Mouse (Mus musculus) kidney, postnatal 25 days (tissue): ENCODE measurements around the gene Pik3r6.

Source experiments
- DNase-seq, 2 experiments: peaks; one replicate each; pipeline ENCODE4 v3.0.0; 2021; ENCODE audit warnings: mixed read lengths in 2 of 2

The Pik3r6 gene

DNA sequence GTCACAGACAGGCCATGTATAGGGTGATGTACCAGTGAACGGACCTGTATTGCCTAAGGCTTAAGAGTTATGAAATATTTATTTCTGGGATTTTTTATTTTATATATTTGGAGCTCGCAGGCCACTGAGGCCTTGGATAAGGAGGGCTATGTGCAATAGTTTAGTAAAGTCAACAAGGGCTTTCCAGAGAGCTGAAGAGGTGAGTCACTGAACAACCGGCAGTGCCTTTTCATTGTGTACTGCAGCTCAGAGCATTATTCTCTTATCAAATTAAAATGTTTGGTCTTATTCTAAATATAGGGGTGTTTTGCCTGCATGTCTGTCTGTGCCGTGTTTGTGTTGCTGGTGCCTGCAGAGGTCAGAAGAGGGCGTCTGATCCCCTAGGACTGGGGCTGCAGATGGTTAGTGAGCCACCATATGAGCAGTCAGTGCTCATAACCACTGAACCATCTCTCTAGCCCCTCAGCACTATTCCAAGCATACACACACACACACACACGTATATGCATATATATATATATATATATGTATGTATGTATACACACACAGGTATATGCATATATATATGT lies 14.5 kb upstream of the Pik3r6 start:
- DNase-seq, result no peak

DNA sequence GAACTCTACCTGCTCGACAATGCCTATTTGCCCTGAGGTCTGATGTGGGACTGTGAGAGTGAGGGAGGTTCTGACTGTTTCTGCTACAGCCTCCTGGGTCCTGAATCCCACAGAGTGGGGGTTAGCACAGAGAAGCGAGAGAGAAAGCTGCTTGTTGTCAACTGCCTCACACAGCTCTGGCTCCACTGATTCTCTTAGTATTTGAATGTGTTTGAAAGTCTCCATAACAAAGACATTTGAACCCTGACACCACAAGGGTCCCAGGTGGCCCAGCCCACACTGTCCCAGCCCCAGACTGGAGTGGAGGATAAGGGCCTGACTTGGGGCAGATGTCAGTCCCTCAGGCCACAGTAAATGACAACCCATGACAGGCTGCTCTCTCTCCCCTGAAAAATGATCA lies 13.6 kb upstream of the Pik3r6 start:
- DNase-seq, result no peak

DNA sequence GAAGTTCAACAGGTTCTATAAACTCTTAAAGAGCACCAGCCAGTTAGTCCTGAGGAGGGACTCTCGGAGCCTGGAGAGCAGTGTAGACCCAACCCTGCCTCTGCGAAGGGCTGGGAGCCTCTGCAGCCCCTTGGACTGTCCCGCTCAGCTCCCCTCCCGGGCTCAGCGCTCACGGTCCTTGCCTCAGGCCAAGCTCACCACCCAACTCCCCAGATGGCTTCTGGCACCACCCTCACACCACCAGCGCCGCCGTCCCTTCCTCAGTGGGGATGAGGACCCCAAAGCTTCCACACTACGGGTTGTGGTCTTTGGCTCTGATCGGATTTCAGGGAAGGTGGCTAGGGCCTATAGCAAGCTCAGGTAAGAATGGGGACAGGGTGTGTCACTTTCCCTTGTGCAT lies 10.2 kb upstream of the Pik3r6 start:
- DNase-seq, result no peak

DNA sequence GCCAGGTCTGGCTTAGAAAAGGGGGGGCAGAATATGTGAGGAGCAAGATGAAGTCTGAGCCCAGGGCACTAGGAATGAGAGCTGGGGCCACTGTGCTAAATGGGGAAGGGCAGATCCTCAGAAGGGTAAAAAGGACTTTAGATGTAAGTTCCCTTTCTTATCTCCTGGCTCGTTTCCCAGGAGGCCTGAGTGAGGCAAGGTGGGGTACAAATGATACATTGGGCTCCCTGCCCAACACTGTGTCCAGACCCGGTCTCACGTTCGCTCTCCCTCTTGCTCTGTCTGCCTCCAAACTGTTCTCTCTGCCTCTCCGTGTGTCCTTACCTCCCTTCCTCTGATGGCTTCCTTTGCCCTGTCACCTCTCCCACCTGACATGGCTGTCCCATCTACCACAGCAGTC lies 9.1 kb upstream of the Pik3r6 start:
- DNase-seq, result no peak

DNA sequence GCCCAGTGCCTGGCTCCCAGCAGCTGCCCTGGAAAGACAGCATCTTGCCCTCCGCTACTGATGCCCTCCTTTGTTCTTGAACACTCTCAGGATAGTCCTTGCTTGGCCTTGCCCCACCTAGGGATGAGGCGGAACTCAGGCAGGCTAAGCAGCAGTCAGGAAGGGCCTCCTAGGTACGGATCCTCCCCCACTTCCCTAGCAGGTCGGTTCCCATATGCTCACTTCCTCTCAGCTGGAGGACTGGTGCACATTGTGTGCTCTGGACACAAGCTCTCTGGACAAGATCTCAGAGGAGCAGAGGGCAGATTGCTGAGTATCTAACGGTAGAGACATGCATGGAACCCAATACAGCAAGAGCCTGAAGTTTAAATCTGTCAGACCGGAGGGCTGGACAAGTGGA lies 5.7 kb upstream of the Pik3r6 start:
- DNase-seq, result peak in 1 of 2 experiments; percentile 31

DNA sequence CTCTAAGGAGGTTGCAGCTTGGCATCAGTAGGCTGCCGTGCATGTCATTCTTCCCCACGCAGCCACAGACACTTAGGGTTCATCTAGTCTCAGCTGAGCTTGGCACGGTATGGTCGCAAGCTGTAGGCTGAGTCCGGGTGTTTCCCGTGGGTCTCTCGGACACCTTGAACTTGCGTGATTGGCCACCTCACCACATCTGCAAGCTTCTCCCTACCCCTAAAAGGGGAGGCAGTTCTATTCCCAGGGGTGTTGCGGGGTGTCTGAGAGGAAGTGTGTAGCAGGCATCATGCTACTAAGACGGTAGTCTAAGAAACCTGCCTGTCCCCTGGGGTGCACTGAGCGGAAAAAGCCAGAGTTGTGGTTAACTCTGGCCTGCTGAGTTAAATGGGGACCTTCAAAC lies 4.3 kb upstream of the Pik3r6 start:
- DNase-seq, result no peak

DNA sequence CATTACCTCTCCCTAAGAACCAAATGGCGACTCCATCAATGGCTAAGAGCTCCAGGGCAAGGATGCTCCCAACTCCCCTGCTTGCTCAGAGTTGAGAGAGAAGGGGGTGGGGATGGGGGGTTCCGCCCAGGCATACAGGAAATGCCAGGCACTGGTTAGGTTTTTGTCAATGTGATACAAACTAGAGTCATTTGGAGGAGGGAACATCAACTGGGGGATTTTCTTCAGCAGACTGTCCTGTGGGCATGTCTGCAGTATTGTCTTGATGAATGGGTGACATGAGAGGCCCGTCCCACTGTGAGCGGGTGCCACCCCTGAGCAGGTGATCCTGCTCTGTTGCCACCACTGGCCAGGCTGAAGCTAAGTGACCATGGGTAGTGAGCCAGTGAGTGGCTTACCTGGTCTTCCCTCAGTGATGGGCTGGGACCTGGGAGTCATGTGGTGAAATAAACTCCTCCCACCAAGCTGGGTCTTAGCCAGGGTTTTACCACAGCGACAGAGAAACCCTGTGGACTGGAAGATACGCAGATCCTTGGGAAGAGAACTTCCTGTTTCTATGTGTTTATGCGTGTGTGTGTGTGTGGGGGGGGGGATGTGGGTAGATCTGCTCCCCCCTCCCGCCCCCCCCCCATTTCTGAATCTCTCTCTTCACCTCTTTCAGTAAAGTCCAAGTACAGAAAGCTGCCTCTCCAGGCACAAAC lies 3.7 kb upstream of the Pik3r6 start:
- no peak for DNase-seq

DNA sequence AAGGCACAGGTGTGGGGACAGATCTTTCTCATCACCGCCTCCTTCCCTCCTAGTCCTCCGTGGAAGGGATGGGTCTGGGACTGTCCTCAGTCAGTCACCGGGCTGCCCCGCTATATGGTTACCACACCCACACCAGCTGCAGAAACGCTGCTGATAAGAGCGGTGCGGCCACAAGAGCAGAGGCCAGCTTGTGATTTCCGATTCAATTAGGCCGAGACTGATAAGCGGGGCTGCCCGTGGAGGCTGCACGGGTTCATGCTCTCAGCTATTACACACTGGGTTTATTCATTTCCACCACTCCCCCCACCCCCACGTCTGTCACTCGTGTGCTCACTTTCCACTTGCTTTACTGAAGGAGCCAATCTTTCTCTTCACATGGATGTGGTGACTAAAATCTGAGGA lies 1.9 kb upstream of the Pik3r6 start:
- DNase-seq, result no peak

DNA sequence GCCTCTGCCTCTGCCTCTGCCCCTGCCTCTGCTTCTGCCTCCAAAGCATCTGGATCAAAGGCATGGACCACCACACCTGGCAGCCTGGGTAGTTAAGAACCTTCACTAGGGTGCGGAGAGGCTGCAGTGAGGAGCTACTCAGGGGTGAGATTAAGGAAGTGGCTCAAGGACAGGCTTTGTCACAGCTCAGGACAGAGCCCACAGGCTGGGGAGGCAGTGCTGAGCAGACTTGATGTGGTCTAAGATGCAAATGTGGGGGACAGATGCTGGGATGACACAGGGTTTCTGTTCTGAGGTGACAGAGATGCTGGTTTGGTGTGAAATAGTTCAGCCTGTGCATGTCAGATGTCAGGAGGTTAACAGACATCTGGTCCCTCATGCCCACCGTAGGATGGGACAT lies 411 bp upstream of the Pik3r6 start:
- no peak for DNase-seq

DNA sequence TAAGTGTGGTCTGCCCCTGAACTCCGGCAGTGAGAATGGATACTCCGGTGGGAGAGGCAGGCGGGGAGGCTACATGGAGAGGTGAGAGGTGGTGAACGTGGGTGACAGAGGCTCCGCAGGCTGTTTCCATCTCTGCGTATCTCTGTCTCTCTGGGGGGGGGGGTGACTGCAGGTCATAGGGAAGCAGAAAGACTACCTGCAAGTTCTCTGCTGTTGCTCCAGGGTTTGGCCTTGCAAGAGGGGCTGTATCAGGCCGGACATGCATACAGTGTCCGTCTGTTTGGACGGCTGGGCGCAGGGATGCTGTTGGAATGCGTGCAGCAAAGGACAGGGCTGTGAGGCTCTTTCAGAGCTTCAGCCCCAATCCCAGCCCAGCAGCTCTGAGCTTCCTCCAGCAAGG lies 2.1 kb downstream of the Pik3r6 start:
- no peak for DNase-seq

DNA sequence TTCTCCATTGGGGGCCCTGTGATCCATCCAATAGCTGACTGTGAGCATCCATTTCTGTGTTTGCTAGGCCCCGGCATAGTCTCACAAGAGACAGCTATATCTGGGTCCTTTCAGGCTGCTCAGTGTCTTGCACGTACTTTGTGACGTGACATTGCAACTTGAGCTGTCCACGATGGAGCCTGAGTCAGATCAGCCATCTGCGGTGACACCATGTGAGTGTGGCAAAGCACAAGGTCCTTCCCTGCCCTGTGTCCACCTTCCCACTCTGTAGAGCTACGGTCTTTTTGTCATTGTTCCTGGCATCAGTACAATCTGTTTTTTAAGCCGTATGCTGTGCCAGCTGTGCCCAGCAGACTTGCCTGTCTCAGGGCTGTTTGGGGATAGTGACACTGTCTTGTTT lies 4.4 kb downstream of the Pik3r6 start:
- no peak for DNase-seq

DNA sequence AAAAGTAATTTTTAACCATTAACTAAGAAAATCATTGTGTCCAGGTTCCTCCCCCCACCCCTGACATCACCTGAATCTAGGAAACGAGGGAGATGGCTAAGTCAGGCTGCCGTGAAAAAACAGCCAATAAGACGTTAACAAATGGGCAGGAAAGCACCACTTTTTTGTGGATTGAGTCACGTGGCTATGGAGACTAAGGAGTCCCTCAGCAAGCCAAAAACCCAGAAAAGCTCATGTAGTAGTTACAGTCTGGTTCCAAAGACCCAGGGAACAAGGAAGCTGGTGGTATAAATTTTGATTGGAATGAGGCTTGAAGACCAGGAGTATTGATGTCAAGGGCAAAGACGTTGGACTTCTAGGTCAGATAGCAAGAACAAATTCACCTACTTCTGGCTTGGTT lies 5.8 kb downstream of the Pik3r6 start:
- no peak for DNase-seq

DNA sequence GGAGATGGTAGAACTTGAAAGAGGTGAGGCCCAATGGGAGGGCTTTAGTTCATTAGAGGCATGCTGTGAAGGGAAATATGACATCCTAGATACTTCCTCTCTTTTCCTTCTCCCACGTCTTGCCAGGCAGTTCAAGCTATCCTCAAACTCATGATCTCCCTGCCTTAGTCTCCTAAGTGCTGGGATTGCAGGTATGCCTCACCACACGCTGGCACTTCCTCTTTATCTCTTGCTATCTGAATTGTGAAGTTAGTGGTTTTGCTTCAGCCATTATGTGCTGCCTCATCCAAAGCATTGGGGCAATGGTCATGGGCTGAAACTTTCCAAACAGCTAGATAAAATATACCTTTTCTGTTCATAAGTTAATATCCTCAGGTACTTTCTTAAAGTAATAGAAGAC lies 6.4 kb downstream of the Pik3r6 start:
- DNase-seq, result no peak

DNA sequence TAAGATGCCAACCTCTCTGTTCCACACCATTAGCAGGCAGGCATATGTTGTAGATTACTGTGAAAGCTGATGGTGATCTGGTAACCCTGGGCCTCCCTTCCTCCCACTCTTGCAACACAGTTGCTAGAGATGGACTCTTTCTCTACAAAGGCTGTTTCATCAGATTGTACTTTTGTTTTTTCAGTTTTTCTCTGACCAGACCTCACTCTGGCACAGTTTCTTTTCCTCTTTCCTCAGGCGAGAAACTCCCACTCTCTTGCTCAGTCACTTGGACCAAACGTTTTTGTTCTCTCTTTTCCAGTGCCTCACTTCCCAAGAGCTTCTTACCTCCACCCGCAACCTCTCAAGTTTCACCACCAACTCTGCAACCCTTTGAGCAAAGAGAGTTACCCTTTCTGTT lies 11.2 kb downstream of the Pik3r6 start:
- no peak for DNase-seq

DNA sequence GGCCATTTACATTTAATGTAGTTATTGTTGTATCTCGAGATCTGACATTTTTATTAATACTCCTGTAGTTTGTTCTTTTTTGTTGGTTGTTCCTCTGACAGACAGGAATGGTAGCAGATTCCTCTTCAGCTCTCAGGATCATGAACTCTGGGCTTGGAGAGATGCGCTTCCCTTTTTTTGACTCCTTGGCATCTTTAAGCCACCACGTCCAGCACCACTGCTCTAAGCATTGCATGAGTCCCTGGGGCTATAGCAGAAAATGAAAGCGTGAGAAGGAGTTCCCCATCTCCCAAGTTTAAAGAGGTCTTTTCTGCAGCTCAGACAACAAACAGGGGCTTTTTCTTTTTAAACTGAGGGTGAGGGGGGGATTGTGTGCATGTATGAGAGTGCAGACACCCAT lies 16.5 kb downstream of the Pik3r6 start:
- DNase-seq, result no peak

DNA sequence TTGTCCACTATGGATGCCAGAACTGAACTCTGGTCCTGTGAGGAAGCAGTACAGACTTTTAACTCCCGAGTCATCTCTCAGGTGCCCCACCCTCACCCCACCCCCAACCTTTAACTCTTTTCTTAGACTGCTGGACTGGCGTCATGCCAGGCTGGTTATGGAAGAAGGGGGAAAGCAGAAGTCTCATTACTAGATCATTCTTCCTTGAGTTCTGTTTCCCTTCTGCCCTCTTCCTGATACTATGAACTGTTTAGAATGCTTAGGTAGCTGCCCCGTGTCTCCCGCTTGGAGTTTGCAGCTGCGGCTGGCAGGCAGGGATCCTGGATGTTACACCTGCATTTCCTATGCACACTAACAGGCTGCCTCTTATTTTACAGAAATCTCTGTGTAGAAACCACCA lies 17.0 kb downstream of the Pik3r6 start:
- DNase-seq, result no peak

DNA sequence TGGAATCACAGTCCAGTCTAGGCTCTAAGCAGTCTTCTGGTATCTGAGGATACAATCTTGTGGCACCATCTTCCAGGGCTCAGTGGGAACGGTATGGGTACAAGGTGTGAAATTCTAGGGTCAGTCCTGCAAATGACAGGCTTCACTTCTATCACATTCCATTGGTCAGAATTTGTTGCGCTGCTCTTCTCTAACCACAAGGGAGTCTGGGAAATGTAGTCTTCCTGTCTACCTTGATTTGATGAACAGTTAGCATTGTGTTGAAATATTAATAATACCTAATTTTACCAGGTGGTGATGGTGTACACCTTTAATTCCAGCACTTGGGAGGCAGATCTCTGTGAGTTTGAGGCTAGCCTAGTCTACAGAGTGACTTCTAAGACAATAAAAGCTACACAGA lies 17.6 kb downstream of the Pik3r6 start:
- no peak for DNase-seq

DNA sequence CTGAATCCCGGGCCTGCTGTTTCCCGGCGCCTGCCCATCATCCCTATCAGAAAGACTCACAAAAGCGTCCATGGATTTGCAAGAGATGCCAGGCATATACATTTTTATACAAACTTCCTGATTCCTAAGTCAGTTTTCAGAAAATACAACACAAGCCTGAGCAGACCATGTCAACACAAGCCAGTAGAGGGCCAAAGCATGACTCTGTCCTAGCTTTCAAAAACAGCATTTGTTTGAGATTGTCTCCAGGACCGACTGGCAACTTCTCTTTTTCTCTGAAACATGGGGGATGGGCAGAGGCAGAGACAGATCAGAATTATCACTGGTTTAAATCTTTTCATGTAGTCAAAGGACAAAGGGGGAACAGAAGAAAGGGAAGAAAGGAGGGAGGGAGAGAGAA lies 18.5 kb downstream of the Pik3r6 start:
- no peak for DNase-seq

DNA sequence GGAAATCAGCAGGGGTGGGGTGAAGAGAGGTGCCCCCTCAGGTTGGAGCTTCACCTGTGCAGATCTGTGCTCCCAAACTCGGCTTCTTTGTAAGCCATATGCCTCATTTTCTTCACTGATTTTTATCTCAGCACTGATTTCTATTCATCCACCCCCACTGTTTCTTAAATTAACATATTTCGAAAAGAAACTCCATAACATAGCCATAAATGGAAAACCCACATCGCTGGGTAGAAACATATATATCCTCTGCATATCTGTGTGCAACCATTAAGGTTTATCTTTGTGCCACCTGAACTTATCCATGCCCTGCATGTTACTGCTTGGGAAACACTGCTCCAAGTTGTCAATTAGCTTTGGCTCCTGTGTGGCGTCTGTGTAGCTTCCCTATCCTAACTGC lies 23.6 kb downstream of the Pik3r6 start:
- DNase-seq, result no peak

DNA sequence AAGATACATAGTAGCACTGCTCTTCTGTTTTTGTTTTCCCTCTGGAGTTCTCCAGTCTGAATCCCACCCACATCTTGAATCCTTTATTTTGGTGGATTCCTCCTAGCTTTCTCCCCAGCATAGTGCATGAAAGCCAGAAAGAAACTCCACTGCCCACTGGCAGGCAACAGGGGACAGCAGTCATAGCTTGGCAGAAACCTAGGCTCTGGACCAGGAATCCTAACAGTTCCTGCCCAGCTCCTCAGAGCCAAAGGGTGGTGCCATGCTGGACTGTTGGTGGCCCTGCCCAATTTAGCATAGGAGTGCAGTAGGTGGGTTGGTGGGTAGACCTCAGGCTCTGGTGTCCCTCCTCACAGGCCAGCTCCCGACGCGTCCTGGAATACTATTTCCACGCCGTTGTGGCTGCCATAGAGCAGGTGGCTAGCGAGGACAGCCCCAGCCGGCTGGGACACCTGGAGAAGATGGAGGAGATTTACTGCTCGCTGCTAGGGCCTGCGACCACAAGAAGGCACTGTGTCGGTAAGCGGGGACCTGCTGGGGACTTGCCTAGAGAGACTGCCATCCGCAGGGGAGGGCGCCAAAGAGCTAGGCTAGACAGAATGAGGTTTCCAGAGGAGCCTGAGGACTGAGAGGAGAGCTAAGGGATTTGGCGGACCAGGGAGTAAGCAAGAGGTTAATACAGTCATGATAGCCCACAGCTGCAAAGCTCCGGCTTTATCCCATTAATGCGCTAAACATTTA lies 28.4 kb downstream of the Pik3r6 start:
- peak in 1 of 2 experiments; percentile 57 for DNase-seq

DNA sequence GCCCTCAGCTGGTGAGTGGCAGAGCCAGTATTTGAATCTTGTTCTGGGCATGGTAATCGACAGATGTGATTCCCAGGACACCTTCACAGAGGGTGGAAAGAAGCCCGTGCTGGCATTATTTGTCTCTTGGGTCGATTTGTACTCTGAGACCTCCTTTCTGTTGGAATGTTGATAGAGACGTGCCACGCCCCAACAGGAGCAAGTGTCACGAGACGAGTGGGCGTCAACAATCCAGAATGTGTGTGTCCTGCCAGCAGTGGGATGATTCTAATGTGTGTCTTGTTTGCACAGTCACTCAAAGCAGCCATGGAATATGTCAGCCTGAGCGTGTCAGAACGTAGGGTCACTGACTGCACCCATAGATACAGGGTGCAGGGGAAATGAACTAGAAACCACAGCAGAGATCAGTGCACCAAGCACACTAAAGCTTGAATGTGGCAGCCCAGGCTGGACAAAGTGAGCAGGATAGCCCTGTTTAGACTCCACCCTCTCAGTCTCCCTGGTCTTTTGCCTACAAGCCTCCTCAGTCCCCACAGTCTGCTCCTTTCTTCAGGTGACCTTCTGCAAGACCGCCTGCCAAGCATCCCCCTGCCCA lies 29.2 kb downstream of the Pik3r6 start:
- no peak for DNase-seq

DNA sequence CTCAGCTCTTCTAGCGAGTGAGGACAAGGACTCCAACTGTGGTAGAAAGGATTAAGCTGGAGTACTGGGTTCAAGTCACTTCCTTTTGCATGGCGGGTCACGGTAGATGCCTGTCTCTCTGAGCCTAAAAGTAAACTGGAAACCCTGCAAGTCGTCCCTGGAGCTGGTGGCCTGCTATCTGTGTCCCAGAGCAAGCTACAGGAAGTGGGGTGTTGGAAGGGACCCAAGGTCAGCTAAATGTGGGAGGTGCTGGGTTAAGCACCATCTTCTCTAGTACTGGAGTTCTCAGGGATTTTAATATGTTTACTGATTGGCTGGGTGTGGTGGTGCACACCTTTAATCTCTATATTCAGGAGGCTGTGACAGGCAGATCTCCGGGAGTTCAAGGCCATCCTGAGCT lies 30.0 kb downstream of the Pik3r6 start:
- peak in 1 of 2 experiments; percentile 64 for DNase-seq

DNA sequence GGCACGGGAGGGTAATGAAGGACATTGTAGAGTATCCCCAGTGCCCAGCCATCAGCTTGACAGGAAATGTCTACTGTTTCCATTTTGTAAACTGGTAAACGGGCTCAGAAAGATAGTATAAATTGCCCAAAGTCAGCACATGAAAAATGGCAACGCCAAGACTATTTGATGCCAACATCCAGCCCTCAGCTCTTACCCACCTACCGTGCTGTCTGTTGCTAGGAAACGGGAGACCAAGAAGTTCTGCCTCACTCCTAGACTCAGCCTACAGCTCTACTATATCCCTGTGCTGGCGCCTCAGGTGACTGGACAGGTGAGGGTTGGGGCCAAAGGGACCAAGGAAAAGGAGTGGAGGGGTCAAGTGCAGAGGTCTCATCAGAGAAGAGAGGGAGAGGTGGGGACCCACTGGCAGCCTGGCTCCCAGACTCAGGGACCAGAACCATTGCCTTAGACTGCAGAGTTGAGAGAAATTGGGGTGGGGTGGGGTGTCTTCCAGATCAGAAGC lies 31.2 kb downstream of the Pik3r6 start:
- DNase-seq, result no peak

DNA sequence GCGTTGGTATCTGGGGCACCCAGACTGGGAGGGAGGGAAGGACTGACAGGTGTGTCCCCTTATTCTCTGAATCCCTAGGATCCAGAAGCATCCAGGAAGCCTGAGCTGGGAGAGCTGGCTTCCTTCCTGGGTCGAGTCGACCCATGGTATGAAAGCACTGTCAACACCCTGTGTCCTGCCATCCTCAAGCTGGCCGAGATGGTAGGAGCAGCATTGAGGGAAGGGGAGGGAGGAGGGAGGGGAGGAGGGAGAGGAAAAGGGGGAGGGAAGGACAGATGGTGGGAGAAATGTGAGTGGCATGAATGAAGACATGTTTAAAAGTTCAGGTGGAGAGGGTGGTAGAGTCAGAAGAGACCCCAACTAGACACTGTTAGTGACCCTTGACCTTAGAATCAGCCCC lies 33.2 kb downstream of the Pik3r6 start:
- no peak for DNase-seq
